Mouse (Mus musculus) ES-E14 (cell line): Measurements from ENCODE around the gene Smarcc2. TPM values are rescaled to one million over a fixed set of nuclear protein-coding genes. Genes with fewer than 3 reads are reported as not detected.

ENCODE experiments used
- DNase-seq: peaks from one replicate; pipeline ENCODE4 v3.0.0-alpha.2; 2013; ENCODE audit warnings: low read depth, low spot score
- H3K27ac ChIP-seq: 2 replicates; pipeline ENCODE4 v1.5.1; 2012; ENCODE audit warnings: low read depth, mild to moderate bottlenecking, low read length, moderate library complexity, mixed read lengths; ENCODE audit not compliant: poor library complexity, insufficient read depth, severe bottlenecking
- H3K36me3 ChIP-seq: 2 replicates; pipeline ENCODE4 v1.6.1; 2012; ENCODE audit warnings: mild to moderate bottlenecking, low read length, moderate library complexity, mixed read lengths; ENCODE audit not compliant: control insufficient read depth, poor library complexity, insufficient read depth, severe bottlenecking
- H3K4me1 ChIP-seq, 2 experiments: fragments of 150-350 bp in 1 of 2; sonication (generic) in 1 of 2; 2 replicates each; pipeline ENCODE4 v1.6.1; 2012; ENCODE audit warnings: low read length in 2 of 2, mild to moderate bottlenecking in 1 of 2, mixed read lengths in 1 of 2; ENCODE audit not compliant: control insufficient read depth in 2 of 2, insufficient read depth in 2 of 2, poor library complexity in 1 of 2
- H3K4me3 ChIP-seq, 2 experiments: fragments of 150-350 bp in 1 of 2; sonication (generic) in 1 of 2; 2 replicates each; pipeline ENCODE4 v1.5.1; 2012; ENCODE audit warnings: low read length in 2 of 2, low read depth in 1 of 2, mild to moderate bottlenecking in 1 of 2, mixed read lengths in 1 of 2; ENCODE audit not compliant: insufficient read depth in 1 of 2, poor library complexity in 1 of 2, severe bottlenecking in 1 of 2
- H3K9ac ChIP-seq: 2 replicates; pipeline ENCODE4 v1.6.1; 2012; ENCODE audit warnings: low read depth, mild to moderate bottlenecking, low read length, mixed read lengths; ENCODE audit not compliant: poor library complexity, insufficient read depth, severe bottlenecking
- H3K9me3 ChIP-seq: fragments of 150-350 bp; sonication (generic); 2 replicates; pipeline ENCODE4 v1.6.1; 2012; ENCODE audit warnings: low read depth, mild to moderate bottlenecking, low read length; ENCODE audit not compliant: control insufficient read depth, insufficient read depth
- CHD2 ChIP-seq: IDR thresholded peaks from 2 replicates; pipeline ENCODE4 v1.6.1; 2014; ENCODE audit warnings: mild to moderate bottlenecking, low read depth, low read length, inconsistent platforms
- HCFC1 ChIP-seq: IDR thresholded peaks from 2 replicates; pipeline ENCODE4 v1.6.1; 2012; ENCODE audit warnings: low read length, inconsistent platforms, borderline replicate concordance; ENCODE audit not compliant: insufficient read depth
- MAFK ChIP-seq: IDR thresholded peaks from 2 replicates; pipeline ENCODE4 v1.6.1; 2014; ENCODE audit warnings: mild to moderate bottlenecking, low read depth, low read length, inconsistent platforms; ENCODE audit not compliant: insufficient read depth
- ZC3H11A ChIP-seq: IDR thresholded peaks from 2 replicates; pipeline ENCODE4 v1.6.1; 2012; ENCODE audit warnings: low read depth, mild to moderate bottlenecking, inconsistent platforms, low read length, borderline replicate concordance
- ZNF384 ChIP-seq: IDR thresholded peaks from 2 replicates; pipeline ENCODE4 v1.6.1; 2012; ENCODE audit warnings: low read depth, low read length, inconsistent platforms
- in situ Hi-C, 2 experiments: fragments of 600-800 bp; cut with MboI; formaldehyde crosslinking; loops; one replicate each; pipeline ENCODE4 v1.15.1; 2025; ENCODE audit warnings: low sequenced_read_pairs in 2 of 2, inconsistent platforms in 1 of 2; ENCODE audit not compliant: unreplicated experiment in 2 of 2
- total RNA-seq: library from RNA; depleted of rRNA; stranded (reverse); fragments of 300-350 nt; gene quantifications from 2 replicates; pipeline ENCODE4 v1.2.3, GENCODE M21; 2012

Smarcc2 gene
- total RNA-seq, 1 experiment, result 18.9 TPM

- no peak for DNase-seq
- Histone ChIP-seq H3K9me3 (no peaks in the 10 kb centered on the region), H3K4me1 (no peaks in the 10 kb centered on the region), H3K36me3 (peaks cover 13% of the 10 kb centered on the region; the same call in 1 of the 2 replicates), H3K4me3 (peak overlapping the region; percentile 36 to 61), H3K27ac (peak overlapping the region; percentile 24; the same call in 1 of the 2 replicates), H3K9ac (peak overlapping the region; percentile 69)
- in situ Hi-C loops, result no loop called here
- TF ChIP-seq ZNF384 (no peak), ZC3H11A (no peak), HCFC1 (no peak)
These were observed 15.3 kb downstream of the Smarcc2 start for GRCm38 (mm10) chr10:128474366-128474765.

DNA sequence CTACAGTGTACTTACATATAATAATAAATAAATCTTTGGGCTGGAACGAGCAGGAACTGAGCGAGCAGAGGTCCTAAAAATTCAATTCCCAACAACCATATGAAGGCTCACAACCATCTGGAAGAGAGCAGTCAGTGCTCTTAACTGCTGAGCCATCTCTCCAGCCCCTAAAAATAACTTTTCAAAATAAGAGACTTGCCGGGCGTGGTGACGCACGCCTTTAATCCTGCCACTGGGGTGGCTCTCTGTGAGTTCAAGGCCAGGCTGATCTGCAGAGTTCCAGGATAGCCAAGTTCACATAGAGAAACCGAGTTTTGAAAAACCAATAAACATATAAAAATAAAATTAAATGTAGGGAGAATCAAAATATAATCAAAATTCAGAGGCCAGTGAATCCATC is 27.3 kb downstream of the Smarcc2 start:
- Histone ChIP-seq H3K4me3 (no peak overlapping the region), H3K27ac (no peak overlapping the region), H3K9ac (no peak overlapping the region), H3K36me3 (peaks cover 55% of the 10 kb centered on the region), H3K9me3 (no peaks in the 10 kb centered on the region), H3K4me1 (peaks cover 0 to 21% of the 10 kb centered on the region in 2 experiments; a peak in 2 of 4 replicates)
- in situ Hi-C loops, result no loop called here
- DNase-seq, result no peak
- TF ChIP-seq HCFC1 (no peak), MAFK (no peak), CHD2 (no peak), ZC3H11A (no peak), ZNF384 (no peak)

- Histone ChIP-seq H3K9me3 (no peaks in the 10 kb centered on the region), H3K27ac (no peak overlapping the region), H3K9ac (no peak overlapping the region), H3K36me3 (peaks cover 56% of the 10 kb centered on the region), H3K4me1 (peaks cover 2 to 29% of the 10 kb centered on the region in 2 experiments; a peak in 2 of 4 replicates), H3K4me3 (no peak overlapping the region)
- TF ChIP-seq ZNF384, result no peak
- no peak for TF ChIP-seq MAFK
- no peak for TF ChIP-seq HCFC1
- no peak for TF ChIP-seq ZC3H11A
- in situ Hi-C loops, result no loop called here
- DNase-seq, result no peak
These were observed 29.0 kb downstream of the Smarcc2 start for GRCm38 (mm10) chr10:128487861-128488712.

DNA sequence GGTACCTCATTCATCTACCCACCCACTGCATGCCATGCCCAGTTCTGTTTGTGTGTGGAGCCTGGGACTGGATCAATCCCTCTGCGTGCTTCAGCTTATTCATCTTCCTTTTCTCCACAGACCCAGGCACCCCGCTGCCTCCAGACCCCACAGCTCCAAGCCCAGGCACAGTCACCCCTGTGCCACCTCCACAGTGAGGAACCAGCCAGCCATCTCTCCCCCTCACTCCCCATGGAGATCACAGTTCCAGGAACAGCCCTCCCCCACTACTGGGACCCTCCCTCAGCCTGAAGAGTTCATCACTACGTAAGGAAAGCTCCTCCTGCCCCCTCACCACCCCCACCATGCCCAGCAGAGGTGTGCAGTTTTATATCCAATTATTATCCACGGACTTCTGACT is 29.7 kb downstream of the Smarcc2 start:
- Histone ChIP-seq H3K36me3 (peaks cover 49% of the 10 kb centered on the region), H3K9ac (no peak overlapping the region), H3K4me1 (peaks cover 2 to 29% of the 10 kb centered on the region in 2 experiments; a peak in 2 of 4 replicates), H3K4me3 (no peak overlapping the region), H3K27ac (no peak overlapping the region), H3K9me3 (no peaks in the 10 kb centered on the region)
- no peak for DNase-seq
- TF ChIP-seq CHD2 (no peak), ZC3H11A (no peak), ZNF384 (no peak), MAFK (no peak), HCFC1 (no peak)
- in situ Hi-C loops, result no loop called here
